Mouse (Mus musculus) CH12.LX (cell line): Measurements from ENCODE around the gene Ptges3l.

Experiments
- CTCF ChIP-seq, 2 experiments: IDR thresholded peaks in 1 of 2; conservative IDR thresholded peaks in 1 of 2; 2 replicates each; pipeline ENCODE4 v1.5.1; 2011 to 2012; ENCODE audit warnings: low read depth in 2 of 2, low read length in 2 of 2, improper control_type of control experiment in 1 of 2, inconsistent platforms in 1 of 2, mild to moderate bottlenecking in 1 of 2, moderate library complexity in 1 of 2
- ETS1 ChIP-seq: conservative IDR thresholded peaks from 2 replicates; pipeline ENCODE4 v1.6.1; 2012; ENCODE audit warnings: low read depth, mild to moderate bottlenecking, inconsistent platforms, low read length, improper control_type of control experiment, moderate library complexity
- MAX ChIP-seq: IDR thresholded peaks from 2 replicates; pipeline ENCODE4 v1.6.1; 2011; ENCODE audit warnings: low read length, improper control_type of control experiment
- MYC ChIP-seq: IDR thresholded peaks from 2 replicates; pipeline ENCODE4 v1.6.1; 2011; ENCODE audit warnings: low read depth, mild to moderate bottlenecking, improper control_type of control experiment, low read length
- POLR2A ChIP-seq: IDR thresholded peaks from 2 replicates; pipeline ENCODE4 v1.6.1; 2011; ENCODE audit warnings: low read depth, mild to moderate bottlenecking, improper control_type of control experiment, low read length
- ZKSCAN1 ChIP-seq: IDR thresholded peaks from 2 replicates; pipeline ENCODE4 v1.6.1; 2012; ENCODE audit warnings: low read depth, inconsistent platforms, low read length, improper control_type of control experiment, borderline replicate concordance

GRCm38 (mm10) chr11:101416433-101417100 is 8.6 kb downstream of the Ptges3l start:
- TF ChIP-seq CTCF (conservative IDR thresholded peaks at IDR 0.05 in 1 of 2, IDR thresholded peaks at IDR 0.05 in 1 of 2; ENCODE audit: low read depth in 2 of 2, low read length in 2 of 2) (no peak), MYC (0 out of 2 replicates have a peak, but pooled peaks have one; percentile 62), MAX (peak; percentile 77; the same call in 1 of the 2 replicates), POLR2A (peak; percentile 30; the same call in 1 of the 2 replicates), ZKSCAN1 (no peak), ETS1 (no peak)
